Mouse (Mus musculus): Measurements from ENCODE around the gene Tns1. TPM values are rescaled to one million over a fixed set of nuclear protein-coding genes. Genes with fewer than 3 reads are reported as not detected.

Gene Tns1
- total and polyA plus RNA-seq, 3 experiments = 0.11 TPM; not detected in 2

DNA sequence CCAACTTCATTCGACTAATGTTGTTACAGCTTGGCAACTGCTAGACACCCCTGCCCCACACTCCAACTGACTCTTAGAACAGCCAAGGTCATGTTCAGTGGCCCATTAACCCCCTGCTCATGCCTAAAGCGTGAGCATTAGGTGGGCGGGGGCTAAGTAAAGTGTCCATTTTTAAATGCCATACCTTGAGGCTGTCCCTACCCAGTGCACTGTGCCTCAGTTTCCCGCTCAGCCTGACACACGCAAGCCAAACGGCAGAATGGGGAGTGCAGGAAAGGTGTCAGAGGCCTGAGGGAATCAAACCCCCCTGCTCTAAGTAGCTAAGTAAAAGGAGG is 12.6 kb downstream of the Tns1 start:
- Histone ChIP-seq H3K9ac (ENCODE audit: control insufficient read depth, low read depth, low read length, poor library complexity, severe bottlenecking) (no peak overlapping the region), H3K4me1 (ENCODE audit: control insufficient read depth in 1 of 2, insufficient read depth in 2 of 2, low read length in 2 of 2) (no peaks in the 10 kb centered on the region), H3K27me3 (ENCODE audit: control insufficient read depth in 1 of 2, insufficient read depth in 2 of 2, low read length in 2 of 2) (no peaks in the 10 kb centered on the region), H3K4me3 (ENCODE audit: control insufficient read depth in 1 of 2, insufficient read depth in 1 of 2, low read depth in 2 of 2, low read length in 2 of 2) (no peak overlapping the region), H3K79me2 (ENCODE audit: control insufficient read depth, insufficient read depth, low read length, poor library complexity) (no peaks in the 10 kb centered on the region), H3K27ac (ENCODE audit: control insufficient read depth, low read depth, low read length) (no peak overlapping the region), H3K9me3 (replicated peaks; ENCODE audit: insufficient read depth, low read length) (no peaks in the 10 kb centered on the region), H3K36me3 (ENCODE audit: control insufficient read depth in 1 of 2, insufficient read depth in 2 of 2, low read length in 2 of 2) (no peaks in the 10 kb centered on the region)
- no peak for TF ChIP-seq USF2 (IDR thresholded peaks at IDR 0.05; ENCODE audit: borderline replicate concordance in 1 of 2, insufficient read depth in 1 of 2, low read depth in 1 of 2, low read length in 2 of 2)
- TF ChIP-seq MEF2A (IDR thresholded peaks at IDR 0.05; ENCODE audit: extremely low read depth, insufficient replicate concordance, low read depth, low read length, poor library complexity, severe bottlenecking) = no peak
- no peak for TF ChIP-seq SMC3 (IDR thresholded peaks at IDR 0.05; ENCODE audit: low read depth, low read length)
- no peak for TF ChIP-seq GABPA (IDR thresholded peaks at IDR 0.05; ENCODE audit: low read depth, low read length)
- TF ChIP-seq ETS1 (IDR thresholded peaks at IDR 0.05; ENCODE audit: low read depth, low read length) = no peak
- TF ChIP-seq HCFC1 (IDR thresholded peaks at IDR 0.05; ENCODE audit: low read depth, low read length) = no peak
- no peak for TF ChIP-seq MAFK (IDR thresholded peaks at IDR 0.05; ENCODE audit: borderline replicate concordance, low read depth, low read length)
- TF ChIP-seq MAZ (IDR thresholded peaks at IDR 0.05; ENCODE audit: low read depth, low read length) = no peak
- TF ChIP-seq UBTF (IDR thresholded peaks at IDR 0.05; ENCODE audit: borderline replicate concordance, insufficient read depth, low read depth, low read length) = no peak
- no peak for TF ChIP-seq POLR2AphosphoS5 (IDR thresholded peaks at IDR 0.05; ENCODE audit: borderline replicate concordance, low read depth, low read length)
- TF ChIP-seq TAL1 (IDR thresholded peaks at IDR 0.05; ENCODE audit: low read length) = no peak
- no peak for TF ChIP-seq ZNF384 (IDR thresholded peaks at IDR 0.05; ENCODE audit: low read depth, low read length)
- no peak for DNase-seq (ENCODE audit: low read depth, low spot score)

DNA sequence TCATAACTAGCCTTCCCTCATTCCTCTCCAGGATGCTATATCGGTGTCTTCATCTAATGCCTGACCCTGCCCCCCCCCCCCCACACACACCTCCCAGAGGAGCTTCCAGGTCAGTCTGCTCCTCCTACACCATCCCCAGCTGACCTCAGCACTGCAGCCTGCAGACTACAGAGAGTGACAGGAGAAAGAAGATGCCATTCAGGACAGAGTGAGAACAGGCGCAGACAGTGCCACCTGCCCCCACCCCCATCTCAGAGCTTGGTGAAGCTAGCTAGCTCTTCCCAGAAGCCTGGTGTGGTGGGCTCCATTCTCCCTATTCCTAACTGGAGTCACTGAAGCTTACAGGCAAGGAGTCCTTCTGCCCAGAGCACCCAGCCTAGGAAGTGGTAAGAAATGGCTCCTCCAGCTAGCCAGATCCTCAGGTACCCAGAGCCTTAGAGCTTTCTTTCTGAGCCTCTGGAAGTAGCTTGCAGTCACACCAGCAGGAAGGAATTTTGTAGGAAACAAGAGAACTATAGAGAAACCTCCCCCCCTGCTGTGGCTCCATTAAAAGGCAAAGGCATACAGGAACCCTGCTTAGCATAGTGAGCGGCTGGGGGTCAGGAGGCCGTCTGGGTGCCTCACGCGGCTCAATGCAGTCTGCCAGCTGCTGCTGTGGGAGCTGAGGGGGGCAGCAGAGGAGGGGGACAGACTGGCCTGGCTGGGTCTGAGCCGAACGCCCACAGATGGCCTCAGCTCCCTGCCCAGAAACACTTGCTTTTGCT is 13.1 kb downstream of the Tns1 start:
- no peak overlapping the region for H3K4me3 ChIP-seq (ENCODE audit: control insufficient read depth in 1 of 2, insufficient read depth in 1 of 2, low read depth in 2 of 2, low read length in 2 of 2)
- no peak overlapping the region for H3K27ac ChIP-seq (ENCODE audit: control insufficient read depth, low read depth, low read length)
- H3K79me2 ChIP-seq (ENCODE audit: control insufficient read depth, insufficient read depth, low read length, poor library complexity) = no peaks in the 10 kb centered on the region
- no peaks in the 10 kb centered on the region for H3K36me3 ChIP-seq (ENCODE audit: control insufficient read depth in 1 of 2, insufficient read depth in 2 of 2, low read length in 2 of 2)
- no peaks in the 10 kb centered on the region for H3K27me3 ChIP-seq (ENCODE audit: control insufficient read depth in 1 of 2, insufficient read depth in 2 of 2, low read length in 2 of 2)
- no peaks in the 10 kb centered on the region for H3K9me3 ChIP-seq (replicated peaks; ENCODE audit: insufficient read depth, low read length)
- H3K9ac ChIP-seq (ENCODE audit: control insufficient read depth, low read depth, low read length, poor library complexity, severe bottlenecking) = no peak overlapping the region
- no peak for TF ChIP-seq HCFC1 (IDR thresholded peaks at IDR 0.05; ENCODE audit: low read depth, low read length)
- TF ChIP-seq ZKSCAN1 (IDR thresholded peaks at IDR 0.05; ENCODE audit: low read depth, low read length) = no peak
- TF ChIP-seq JUND (IDR thresholded peaks at IDR 0.05; ENCODE audit: low read depth, low read length) = no peak
- TF ChIP-seq BHLHE40 (IDR thresholded peaks at IDR 0.05; ENCODE audit: borderline replicate concordance, low read depth, low read length) = no peak
- no peak for TF ChIP-seq TCF12 (IDR thresholded peaks at IDR 0.05; ENCODE audit: low read depth, low read length)
- TF ChIP-seq ZNF384 (IDR thresholded peaks at IDR 0.05; ENCODE audit: low read depth, low read length) = no peak
- TF ChIP-seq TBP (IDR thresholded peaks at IDR 0.05; ENCODE audit: low read depth, low read length) = no peak
- no peak for TF ChIP-seq RAD21 (IDR thresholded peaks at IDR 0.05; ENCODE audit: low read depth, low read length)
- no peak for TF ChIP-seq MYC (IDR thresholded peaks at IDR 0.05; ENCODE audit: low read depth, low read length)
- TF ChIP-seq SIN3A (IDR thresholded peaks at IDR 0.05; ENCODE audit: low read length) = no peak
- no peak for TF ChIP-seq RCOR1 (IDR thresholded peaks at IDR 0.05; ENCODE audit: low read depth, low read length)
- no peak for TF ChIP-seq CTCF (IDR thresholded peaks at IDR 0.05 in 2 of 3, conservative IDR thresholded peaks at IDR 0.05 in 1 of 3; ENCODE audit: control insufficient read depth in 1 of 3, insufficient read depth in 1 of 3, low read depth in 2 of 3, low read length in 3 of 3, poor library complexity in 1 of 3, severe bottlenecking in 1 of 3)
- TF ChIP-seq NELFE (IDR thresholded peaks at IDR 0.05; ENCODE audit: low read depth, low read length) = no peak
- no peak for TF ChIP-seq CHD1 (IDR thresholded peaks at IDR 0.05; ENCODE audit: low read depth, low read length)
- no peaks in the 10 kb centered on the region for H3K4me1 ChIP-seq (ENCODE audit: control insufficient read depth in 1 of 2, insufficient read depth in 2 of 2, low read length in 2 of 2)
- no peak for DNase-seq (ENCODE audit: low read depth, low spot score)
